ENCODE assay signal across 18 mouse cellular contexts in genomic region chr9:43847861-43848260, GRCm38 (mm10).
DNase-seq lines count a peak whose midpoint lies in the region; ATAC-seq lines count a peak whose summit lies in the region.
"Had no signal": no experiment of that assay in that cellular context is flagged by ENCODE, and none has a peak within 500 bp of the region (broad histone marks: within the 10 kb centered on the region; RNA-seq: fewer than 3 reads in every experiment).

No protein-coding gene starts in this region.

- H3K9me3 ChIP-seq in heart, embryonic 11.5 days (replicated peaks; ENCODE audit: control insufficient read depth, low read length): no peaks in the 10 kb centered on the region
- H3K9me3 ChIP-seq: heart, embryonic 13.5 days; hindbrain, embryonic 13.5 days; lung, embryonic 15.5 days; neural tube, embryonic 13.5 days; stomach, embryonic 15.5 days had no signal

- H3K4me1 ChIP-seq in heart, embryonic 11.5 days (ENCODE audit: control insufficient read depth, insufficient read depth, low read length): peaks cover 1% of the 10 kb centered on the region; the same call in 1 of the 2 replicates

- DNase-seq in embryo, embryonic 10 days (ENCODE audit: low spot score): peak; percentile 3
- no peak for DNase-seq in embryo, embryonic 11 days
- DNase-seq in right cerebral cortex, adult 2 months (ENCODE audit: low spot score in 2 of 2): peak; percentile 64 to 79
- DNase-seq in right cerebral cortex, postnatal 4 days: no peak
- DNase-seq in layer of hippocampus, adult 9-11 months: peak; percentile 67
- no peak for DNase-seq in kidney, postnatal 10 days
- no peak for DNase-seq in urinary bladder, postnatal 4 days (ENCODE audit: low spot score in 2 of 2)
- DNase-seq: cerebellum, adult 8-10 months; kidney, adult 11 months; kidney, postnatal 36 days; thymus, postnatal 25 days had no signal

- no peak overlapping the region for H3K9ac ChIP-seq in heart, embryonic 11.5 days (ENCODE audit: low read depth, low read length)
- H3K9ac ChIP-seq: heart, embryonic 13.5 days; hindbrain, embryonic 13.5 days; lung, embryonic 15.5 days; neural tube, embryonic 13.5 days; stomach, embryonic 15.5 days had no signal

- H3K27ac ChIP-seq in heart, embryonic 11.5 days (ENCODE audit: low read depth, low read length): no peak overlapping the region
- H3K27ac ChIP-seq: heart, embryonic 13.5 days; hindbrain, embryonic 13.5 days; lung, embryonic 15.5 days; neural tube, embryonic 13.5 days; stomach, embryonic 15.5 days had no signal

- ATAC-seq in heart, embryonic 11.5 days (replicated peaks; ENCODE audit: insufficient number of reproducible peaks, low FRiP score, low TSS enrichment): no peak

- 38% methylated on average over 3 of the region's 5 CpGs for WGBS in heart, embryonic 11.5 days (ENCODE audit: insufficient replicate concordance)

- no peak overlapping the region for H3K4me2 ChIP-seq in heart, embryonic 11.5 days
- H3K4me2 ChIP-seq: heart, embryonic 13.5 days; hindbrain, embryonic 13.5 days; lung, embryonic 15.5 days; neural tube, embryonic 13.5 days; stomach, embryonic 15.5 days had no signal

- no peaks in the 10 kb centered on the region for H3K36me3 ChIP-seq in heart, embryonic 11.5 days (ENCODE audit: control insufficient read depth, insufficient read depth, low read length)
- H3K36me3 ChIP-seq: heart, embryonic 13.5 days; hindbrain, embryonic 13.5 days; lung, embryonic 15.5 days; neural tube, embryonic 13.5 days; stomach, embryonic 15.5 days had no signal

- H3K4me3 ChIP-seq in heart, embryonic 11.5 days (ENCODE audit: low read depth, low read length): no peak overlapping the region
- H3K4me3 ChIP-seq: erythroblast, embryonic 14.5 days; heart, embryonic 13.5 days; hindbrain, embryonic 13.5 days; lung, embryonic 15.5 days; neural tube, embryonic 13.5 days; stomach, embryonic 15.5 days had no signal

- peaks cover 36% of the 10 kb centered on the region for H3K27me3 ChIP-seq in heart, embryonic 11.5 days (ENCODE audit: control insufficient read depth, insufficient read depth, low read length)

Comparison
In these comparisons a context has a peak if more than half of its experiments do, and no peak if none do; other contexts are left out.
1. DNase-seq: peak in embryo, embryonic 10 days (single experiment), right cerebral cortex, adult 2 months (2 of 2) and layer of hippocampus, adult 9-11 months (single experiment); none in embryo, embryonic 11 days (single experiment), right cerebral cortex, postnatal 4 days (single experiment), kidney, postnatal 10 days (single experiment) and urinary bladder, postnatal 4 days (0 of 2).